Mouse (Mus musculus): ENCODE measurements around the gene Map9. TPM values are rescaled to one million over a fixed set of nuclear protein-coding genes. Genes with fewer than 3 reads are reported as not detected.
"Not testable (repeated sequence)": the region's sequence is repeated elsewhere in the genome, so short reads cannot be mapped to it uniquely, and the experiment has no call there.

Map9 gene
- 9.8 and 11.3 TPM in 2 replicates for polyA plus RNA-seq (2014; fragmentation: Nextera tagmentation; extraction: Ambion mirVana)

DNA sequence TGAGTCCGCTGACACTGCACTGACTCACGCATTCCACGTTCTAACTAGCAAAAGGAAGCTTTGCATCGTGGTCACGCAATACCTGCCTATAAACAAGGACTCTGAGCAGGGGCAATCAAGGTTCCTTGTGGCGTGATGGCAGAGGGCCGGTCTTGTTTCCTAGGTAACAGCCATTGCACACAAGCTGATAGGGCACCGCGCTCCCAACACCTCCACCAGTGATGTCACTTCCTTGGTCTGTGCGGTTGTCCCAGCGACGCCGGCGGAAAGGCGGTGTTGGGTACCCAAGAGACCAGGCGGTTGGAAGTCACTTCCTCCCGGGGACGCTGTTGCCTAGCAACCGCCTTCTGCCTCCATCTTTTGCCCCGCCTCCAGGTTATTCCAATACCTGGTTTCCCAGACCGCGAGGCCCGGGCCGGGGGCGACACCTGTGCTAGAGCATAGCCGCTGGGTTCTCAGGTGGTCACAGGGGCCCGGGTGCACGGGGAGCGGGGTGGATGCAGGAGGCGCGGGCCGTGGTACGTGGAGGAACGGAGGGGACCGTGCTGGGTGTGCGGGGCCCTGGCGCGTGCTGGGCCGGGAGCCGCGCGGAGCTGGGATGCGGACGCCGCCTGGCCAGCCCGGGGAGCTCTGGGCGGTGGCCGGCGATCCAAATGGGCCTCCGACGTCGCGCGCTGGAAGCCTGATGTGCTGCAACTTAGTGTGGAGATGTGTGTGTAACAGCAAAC lies at the start of gene Map9:
Map9 (plus strand) TSS at position 248 of the 728 bp plus-strand sequence.
- Histone ChIP-seq H3K4me2 (replicated peaks; ENCODE audit: low read depth, low read length) (peak within 1 kb of the TSS; percentile 89), H3K9me3 (ENCODE audit: control insufficient read depth, low read depth, low read length) (no peaks in the 10 kb centered on the region), H3K36me3 (ENCODE audit: control insufficient read depth, insufficient read depth, low read length) (no peaks in the 10 kb centered on the region), H3K9ac (replicated peaks; ENCODE audit: low read depth, low read length) (peak within 1 kb of the TSS; percentile 3; the same call in 1 of the 2 replicates), H3K4me3 (ENCODE audit: low read depth, low read length) (peak within 1 kb of the TSS; percentile 69), H3K4me1 (ENCODE audit: control insufficient read depth, insufficient read depth, low read length) (no peaks in the 10 kb centered on the region), H3K27me3 (ENCODE audit: control insufficient read depth, insufficient read depth, low read length) (no peaks in the 10 kb centered on the region), H3K27ac (ENCODE audit: low read length) (peak within 1 kb of the TSS; percentile 21; the same call in 1 of the 2 replicates)
- under 1% methylated on average over 54 of the region's 54 CpGs for WGBS
- ATAC-seq (ENCODE audit: insufficient number of reproducible peaks, insufficient read depth, low FRiP score, low read depth), result peak; percentile 100

DNA sequence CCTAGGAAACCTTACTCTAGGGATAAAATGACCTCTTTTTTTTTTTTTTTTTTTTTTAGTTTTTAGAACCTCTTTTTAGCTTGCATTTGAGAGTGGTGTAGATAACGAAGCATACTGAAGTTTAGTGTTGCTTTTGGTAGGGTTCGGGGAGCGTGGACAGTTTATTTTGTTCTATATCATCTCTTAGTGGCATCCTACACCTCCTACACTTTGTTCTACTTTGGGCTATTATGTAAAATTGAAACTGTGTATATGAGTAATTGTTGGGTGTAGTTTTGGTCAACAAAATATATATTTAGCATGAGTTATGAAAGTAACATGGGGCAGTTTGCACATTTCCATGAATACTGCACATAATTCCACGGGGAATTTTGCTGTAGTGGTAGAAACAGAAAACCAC lies 42.1 kb upstream of the Map9 start:
- Histone ChIP-seq H3K4me3 (ENCODE audit: low read depth, low read length) (no peak overlapping the region), H3K36me3 (ENCODE audit: control insufficient read depth, insufficient read depth, low read length) (no peaks in the 10 kb centered on the region), H3K9me3 (ENCODE audit: control insufficient read depth, low read depth, low read length) (no peaks in the 10 kb centered on the region), H3K27me3 (ENCODE audit: control insufficient read depth, insufficient read depth, low read length) (no peaks in the 10 kb centered on the region), H3K4me1 (ENCODE audit: control insufficient read depth, insufficient read depth, low read length) (no peaks in the 10 kb centered on the region), H3K4me2 (replicated peaks; ENCODE audit: low read depth, low read length) (no peak overlapping the region), H3K9ac (replicated peaks; ENCODE audit: low read depth, low read length) (no peak overlapping the region), H3K27ac (ENCODE audit: low read length) (no peak overlapping the region)
- WGBS, result 92% methylated on average over 4 of the region's 4 CpGs
- ATAC-seq (ENCODE audit: insufficient number of reproducible peaks, insufficient read depth, low FRiP score, low read depth), result no peak

DNA sequence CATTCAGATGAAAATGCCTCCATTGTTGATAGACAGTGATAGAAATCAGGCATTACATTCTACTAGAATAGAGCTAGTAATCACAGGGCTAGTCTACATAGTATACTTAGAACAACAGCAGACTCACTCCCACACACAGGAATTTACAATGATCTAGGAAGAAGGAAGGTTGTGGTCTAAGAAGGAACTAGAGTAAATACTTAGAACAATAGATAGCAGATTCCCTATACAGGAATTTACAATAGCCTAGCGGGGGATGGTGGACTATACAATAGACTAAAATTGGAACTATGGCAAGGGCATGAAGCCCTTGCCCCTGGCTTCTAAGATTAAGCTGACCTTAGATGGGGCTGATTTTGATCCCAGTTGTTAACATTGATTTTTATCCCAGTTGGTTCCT lies 31.1 kb upstream of the Map9 start:
- H3K27ac ChIP-seq (ENCODE audit: low read length); H3K9me3 ChIP-seq (ENCODE audit: control insufficient read depth, low read depth, low read length); ATAC-seq (ENCODE audit: insufficient number of reproducible peaks, insufficient read depth, low FRiP score, low read depth); H3K4me3 ChIP-seq (ENCODE audit: low read depth, low read length); H3K4me2 ChIP-seq (replicated peaks; ENCODE audit: low read depth, low read length); H3K36me3 ChIP-seq (ENCODE audit: control insufficient read depth, insufficient read depth, low read length); H3K27me3 ChIP-seq (ENCODE audit: control insufficient read depth, insufficient read depth, low read length); H3K4me1 ChIP-seq (ENCODE audit: control insufficient read depth, insufficient read depth, low read length); H3K9ac ChIP-seq (replicated peaks; ENCODE audit: low read depth, low read length): not testable (repeated sequence)
- WGBS, result 100% methylated on average over 1 of the region's 1 CpGs

- no peaks in the 10 kb centered on the region for H3K36me3 ChIP-seq (ENCODE audit: control insufficient read depth, insufficient read depth, low read length)
- no peaks in the 10 kb centered on the region for H3K27me3 ChIP-seq (ENCODE audit: control insufficient read depth, insufficient read depth, low read length)
- no peak overlapping the region for H3K4me2 ChIP-seq (replicated peaks; ENCODE audit: low read depth, low read length)
- 100% methylated on average over 1 of the region's 1 CpGs for WGBS
- 0 out of 2 replicates have a peak, but pooled peaks cover 4% of the 10 kb centered on the region for H3K9me3 ChIP-seq (ENCODE audit: control insufficient read depth, low read depth, low read length)
- H3K4me3 ChIP-seq (ENCODE audit: low read depth, low read length), result no peak overlapping the region
- ATAC-seq (ENCODE audit: insufficient number of reproducible peaks, insufficient read depth, low FRiP score, low read depth), result no peak
- no peak overlapping the region for H3K9ac ChIP-seq (replicated peaks; ENCODE audit: low read depth, low read length)
- H3K4me1 ChIP-seq (ENCODE audit: control insufficient read depth, insufficient read depth, low read length), result no peaks in the 10 kb centered on the region
- no peak overlapping the region for H3K27ac ChIP-seq (ENCODE audit: low read length)
Measured at GRCm38 (mm10) chr3:82332067-82332466, 25.8 kb upstream of the Map9 start.

- no peaks in the 10 kb centered on the region for H3K36me3 ChIP-seq (ENCODE audit: control insufficient read depth, insufficient read depth, low read length)
- ATAC-seq (ENCODE audit: insufficient number of reproducible peaks, insufficient read depth, low FRiP score, low read depth), result no peak
- no peak overlapping the region for H3K4me2 ChIP-seq (replicated peaks; ENCODE audit: low read depth, low read length)
- no peak overlapping the region for H3K4me3 ChIP-seq (ENCODE audit: low read depth, low read length)
- H3K27me3 ChIP-seq (ENCODE audit: control insufficient read depth, insufficient read depth, low read length), result no peaks in the 10 kb centered on the region
- no peaks in the 10 kb centered on the region for H3K4me1 ChIP-seq (ENCODE audit: control insufficient read depth, insufficient read depth, low read length)
- WGBS, result 79% methylated on average over 4 of the region's 4 CpGs
- H3K9ac ChIP-seq (replicated peaks; ENCODE audit: low read depth, low read length), result no peak overlapping the region
- H3K27ac ChIP-seq (ENCODE audit: low read length), result no peak overlapping the region
- 0 out of 2 replicates have a peak, but pooled peaks cover 3% of the 10 kb centered on the region for H3K9me3 ChIP-seq (ENCODE audit: control insufficient read depth, low read depth, low read length)
Measured at GRCm38 (mm10) chr3:82332536-82332935, 25.3 kb upstream of the Map9 start.

DNA sequence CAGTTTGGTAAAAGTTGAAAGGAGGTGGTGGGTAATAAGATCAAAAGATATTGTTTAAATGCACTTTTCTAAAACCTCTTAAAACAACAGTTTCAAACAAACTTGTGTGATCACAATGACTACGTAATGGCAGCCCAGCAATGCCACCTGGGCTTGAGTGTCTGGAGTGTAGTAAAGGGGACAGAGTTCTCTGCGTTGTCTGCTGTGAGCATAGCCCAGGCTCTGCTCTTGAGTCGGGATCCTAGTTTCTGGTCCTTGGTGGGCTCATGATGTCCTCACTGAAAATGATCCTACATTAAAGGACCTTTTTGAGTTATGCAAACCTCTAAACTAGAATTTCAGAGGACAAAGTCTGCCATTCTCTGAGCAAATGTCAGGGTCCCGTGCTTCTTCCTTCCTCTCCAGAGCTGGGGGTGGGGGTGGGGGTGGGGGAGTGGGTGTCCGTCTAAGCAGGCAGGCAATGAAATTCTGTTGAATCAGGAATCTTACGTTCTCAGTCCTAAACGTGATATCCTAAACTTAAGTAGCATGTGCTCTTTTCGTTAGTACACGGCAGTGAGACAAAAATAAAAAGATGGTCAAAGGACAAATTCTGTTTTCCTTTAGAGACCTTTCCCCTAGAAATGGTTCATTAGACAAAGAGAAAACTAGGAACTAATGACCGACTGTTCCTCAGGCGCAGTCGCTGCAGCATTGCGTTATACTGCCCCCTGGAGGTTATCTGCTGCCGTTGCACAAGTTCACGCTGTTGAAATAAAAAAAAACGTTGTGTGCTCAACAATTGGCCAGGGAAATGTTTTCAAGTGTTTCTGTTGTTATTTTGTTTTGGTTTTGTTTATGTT lies 24.5 kb upstream of the Map9 start:
- WGBS, result 8% methylated on average over 16 of the region's 16 CpGs
- peak; percentile 61; the same call in 1 of the 2 replicates for ATAC-seq (ENCODE audit: insufficient number of reproducible peaks, insufficient read depth, low FRiP score, low read depth)
- Histone ChIP-seq H3K9ac (replicated peaks; ENCODE audit: low read depth, low read length) (no peak overlapping the region), H3K36me3 (ENCODE audit: control insufficient read depth, insufficient read depth, low read length) (no peaks in the 10 kb centered on the region), H3K9me3 (ENCODE audit: control insufficient read depth, low read depth, low read length) (no peaks in the 10 kb centered on the region), H3K4me3 (ENCODE audit: low read depth, low read length) (peak overlapping the region; percentile 7; the same call in 1 of the 2 replicates), H3K4me1 (ENCODE audit: control insufficient read depth, insufficient read depth, low read length) (no peaks in the 10 kb centered on the region), H3K27me3 (ENCODE audit: control insufficient read depth, insufficient read depth, low read length) (no peaks in the 10 kb centered on the region), H3K4me2 (replicated peaks; ENCODE audit: low read depth, low read length) (peak overlapping the region; percentile 38), H3K27ac (ENCODE audit: low read length) (peak overlapping the region; percentile 30; the same call in 1 of the 2 replicates)

DNA sequence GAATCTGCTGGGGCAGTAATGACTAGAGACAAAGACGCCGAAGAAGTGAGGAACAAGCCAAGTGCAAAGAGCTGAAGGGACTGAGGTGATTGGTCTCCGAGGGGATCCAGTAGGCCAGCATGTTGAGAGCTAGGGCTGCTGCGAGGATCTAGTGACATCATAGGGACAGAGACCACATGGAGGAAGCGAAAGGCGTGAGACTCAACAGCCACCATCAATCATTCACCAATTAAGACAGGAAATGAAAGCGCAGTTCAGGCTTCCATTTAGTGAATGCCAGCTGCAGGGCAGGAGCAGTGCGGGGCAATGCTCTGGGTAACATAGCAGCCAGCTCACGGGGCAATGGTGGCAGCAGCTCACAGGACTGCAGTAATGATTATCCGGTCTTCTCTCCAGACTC lies 17.7 kb upstream of the Map9 start:
- no peak overlapping the region for H3K9ac ChIP-seq (replicated peaks; ENCODE audit: low read depth, low read length)
- ATAC-seq (ENCODE audit: insufficient number of reproducible peaks, insufficient read depth, low FRiP score, low read depth), result 0 out of 2 replicates have a peak, but pooled peaks have one; percentile 46
- WGBS, result 60% methylated on average over 10 of the region's 10 CpGs

DNA sequence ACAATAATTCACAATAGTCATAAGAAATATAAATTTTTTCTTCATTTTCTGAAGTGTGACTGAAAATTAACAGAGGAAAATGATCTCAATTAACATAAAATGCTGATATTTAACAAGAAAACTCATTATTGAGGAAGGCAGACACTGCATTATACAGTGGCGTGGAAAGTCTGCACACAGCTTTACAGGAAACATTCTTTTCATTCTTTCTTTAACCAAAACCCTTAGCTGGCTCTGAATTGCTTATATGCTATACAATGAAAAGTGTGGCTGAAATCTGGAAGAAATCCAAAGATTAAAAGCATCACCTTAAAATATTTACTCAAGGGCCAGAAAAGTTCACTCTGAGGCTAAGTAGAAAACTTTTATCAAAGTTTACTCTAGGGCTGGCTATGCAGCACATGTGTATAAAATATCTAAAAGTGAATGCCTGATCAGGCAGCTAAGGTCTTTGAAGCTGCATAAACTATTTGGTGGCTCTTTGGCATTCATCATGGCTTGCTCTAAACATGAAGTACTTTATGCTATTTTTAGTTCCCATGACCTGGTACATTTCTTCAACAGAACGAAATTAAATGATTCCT lies 9.5 kb upstream of the Map9 start:
- Histone ChIP-seq H3K4me1 (ENCODE audit: control insufficient read depth, insufficient read depth, low read length) (peaks cover 11% of the 10 kb centered on the region; the same call in 1 of the 2 replicates), H3K9ac (replicated peaks; ENCODE audit: low read depth, low read length) (no peak overlapping the region), H3K4me2 (replicated peaks; ENCODE audit: low read depth, low read length) (no peak overlapping the region), H3K36me3 (ENCODE audit: control insufficient read depth, insufficient read depth, low read length) (no peaks in the 10 kb centered on the region), H3K27me3 (ENCODE audit: control insufficient read depth, insufficient read depth, low read length) (no peaks in the 10 kb centered on the region), H3K4me3 (ENCODE audit: low read depth, low read length) (no peak overlapping the region), H3K9me3 (ENCODE audit: control insufficient read depth, low read depth, low read length) (no peaks in the 10 kb centered on the region), H3K27ac (ENCODE audit: low read length) (no peak overlapping the region)
- 9% methylated on average over 2 of the region's 2 CpGs for WGBS
- peak; percentile 69; the same call in 1 of the 2 replicates for ATAC-seq (ENCODE audit: insufficient number of reproducible peaks, insufficient read depth, low FRiP score, low read depth)

More for the DNA sequence above, 17.7 kb upstream of the Map9 start:
- Histone ChIP-seq H3K4me1 (ENCODE audit: control insufficient read depth, insufficient read depth, low read length) (no peaks in the 10 kb centered on the region), H3K36me3 (ENCODE audit: control insufficient read depth, insufficient read depth, low read length) (no peaks in the 10 kb centered on the region), H3K9me3 (ENCODE audit: control insufficient read depth, low read depth, low read length) (no peaks in the 10 kb centered on the region), H3K27ac (ENCODE audit: low read length) (no peak overlapping the region), H3K4me3 (ENCODE audit: low read depth, low read length) (no peak overlapping the region), H3K27me3 (ENCODE audit: control insufficient read depth, insufficient read depth, low read length) (no peaks in the 10 kb centered on the region), H3K4me2 (replicated peaks; ENCODE audit: low read depth, low read length) (no peak overlapping the region)

All from stomach, embryonic 14.5 days (tissue).